Mouse (Mus musculus) testis, adult 2 months (tissue): ENCODE measurements around the gene Rfesd.

Source experiments
- CTCF ChIP-seq: fragments of 200-500 bp; IDR thresholded peaks from 2 replicates; pipeline ENCODE4 v1.5.1; 2012; ENCODE audit warnings: low read depth, mild to moderate bottlenecking, inconsistent platforms, low read length, moderate library complexity; ENCODE audit not compliant: control insufficient read depth, insufficient read depth, insufficient replicate concordance
- POLR2A ChIP-seq: fragments of 200-500 bp; IDR thresholded peaks from 2 replicates; pipeline ENCODE4 v1.6.1; 2012; ENCODE audit warnings: low read depth, mild to moderate bottlenecking, inconsistent platforms, low read length, moderate library complexity; ENCODE audit not compliant: control insufficient read depth

DNA sequence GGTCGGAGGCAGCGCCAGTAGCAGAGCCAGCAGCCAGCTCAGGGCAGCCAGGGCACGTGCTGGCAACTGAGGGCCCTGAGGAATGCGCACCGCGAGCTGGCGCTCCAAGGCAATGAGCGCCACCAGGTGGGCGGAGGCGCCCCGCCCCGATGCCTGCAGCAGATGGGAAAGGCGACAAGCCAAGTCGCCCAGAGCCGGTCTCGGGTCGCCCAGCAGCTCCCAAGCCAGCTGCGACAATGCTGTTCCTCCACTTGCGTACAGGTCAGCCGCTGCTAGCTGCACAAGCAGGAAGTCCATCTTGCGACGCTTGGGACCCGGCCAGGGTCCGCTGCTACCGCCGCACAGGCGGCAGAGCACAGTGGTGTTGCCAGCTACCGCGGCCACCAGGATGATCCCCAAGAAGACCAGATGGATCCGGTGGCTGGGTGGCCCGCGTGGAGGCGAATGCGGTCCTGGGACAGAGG lies 37.8 kb upstream of the Rfesd start:
- no peak for TF ChIP-seq CTCF
- TF ChIP-seq POLR2A, result peak; percentile 20; the same call in 1 of the 2 replicates
